Mouse (Mus musculus) stomach, embryonic 16.5 days (tissue): ENCODE results near the gene Nupr1l. TPM values are rescaled to one million over a fixed set of nuclear protein-coding genes. Genes with fewer than 3 reads are reported as not detected.

Source experiments
- ATAC-seq: fragments of 200-750 bp; cut with Nextera tagmentation; 2 replicates; pipeline ENCODE4 v1.8.0; 2017; ENCODE audit warnings: moderate number of reproducible peaks, moderate TSS enrichment; ENCODE audit not compliant: insufficient read depth, low FRiP score
- H3K27ac ChIP-seq: fragments of 300-500 bp; sonication (generic); 2 replicates; pipeline ENCODE4 v1.5.1; 2014; ENCODE audit warnings: low read length
- H3K27me3 ChIP-seq: fragments of 300-500 bp; sonication (generic); 2 replicates; pipeline ENCODE4 v1.6.1; 2014; ENCODE audit warnings: low read length, control low read depth, mixed read lengths; ENCODE audit not compliant: control insufficient read depth, insufficient read depth
- H3K36me3 ChIP-seq: fragments of 300-500 bp; sonication (generic); 2 replicates; pipeline ENCODE4 v1.6.1; 2014; ENCODE audit warnings: low read length; ENCODE audit not compliant: control insufficient read depth, insufficient read depth
- H3K4me1 ChIP-seq: fragments of 300-500 bp; sonication (generic); 2 replicates; pipeline ENCODE4 v1.6.1; 2014; ENCODE audit warnings: low read length, control low read depth, mixed read lengths; ENCODE audit not compliant: control insufficient read depth, insufficient read depth
- H3K4me2 ChIP-seq: fragments of 300-500 bp; sonication (generic); 2 replicates; pipeline ENCODE4 v1.6.1; 2014; ENCODE audit warnings: low read depth, low read length, mixed read lengths
- H3K4me3 ChIP-seq: fragments of 300-500 bp; sonication (generic); replicated peaks from 2 replicates; pipeline ENCODE4 v1.5.1; 2014; ENCODE audit warnings: mild to moderate bottlenecking, low read length
- H3K9ac ChIP-seq: fragments of 300-500 bp; sonication (generic); 2 replicates; pipeline ENCODE4 v1.6.1; 2014; ENCODE audit warnings: low read length
- H3K9me3 ChIP-seq: fragments of 300-500 bp; sonication (generic); replicated peaks from 2 replicates; pipeline ENCODE4 v1.6.1; 2016; ENCODE audit warnings: low read length, control low read depth; ENCODE audit not compliant: control insufficient read depth
- WGBS: fragments of 180-500 bp; shearing (Covaris S2); extraction: QIAGEN DNeasy Blood & Tissue Kit; methylation state at CpG from one replicate; pipeline ENCODE4 v1.1.7; 2014; 5-methylcytosine and 5-hydroxymethylcytosine counted together
- polyA plus RNA-seq: library from polyadenylated mRNA; unstranded; fragments of >200 nt; fragmentation: Nextera tagmentation; extraction: Ambion mirVana; gene quantifications from 2 replicates; pipeline ENCODE4 v1.2.1, GENCODE M21; 2015

Nupr1l gene
- polyA plus RNA-seq, 1 experiment from 2014 or later, result 2.7 TPM

DNA sequence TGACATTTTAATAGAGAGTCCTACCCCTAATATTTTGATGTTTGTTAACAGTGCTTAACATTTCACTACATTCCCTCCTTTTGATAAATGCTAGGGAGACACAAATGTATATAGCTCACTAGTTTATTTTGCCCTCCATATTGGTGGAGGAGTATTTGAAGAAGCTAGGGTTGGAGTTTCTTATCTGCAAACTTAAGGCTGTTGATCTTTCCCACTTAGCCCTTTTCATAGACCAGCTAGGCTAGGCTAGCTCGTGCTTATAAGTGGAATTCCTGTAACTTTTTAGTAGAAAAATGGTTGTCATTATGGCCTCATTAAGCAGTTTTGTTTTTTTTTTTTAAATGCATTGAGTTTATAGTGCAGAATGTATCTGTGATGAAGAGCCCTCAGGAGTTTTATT is 35.1 kb downstream of the Nupr1l start:
- H3K36me3 ChIP-seq, result no peaks in the 10 kb centered on the region
- no peak overlapping the region for H3K27ac ChIP-seq
- H3K27me3 ChIP-seq, result no peaks in the 10 kb centered on the region
- H3K9ac ChIP-seq, result no peak overlapping the region
- H3K4me2 ChIP-seq, result peak overlapping the region; percentile 24; the same call in 1 of the 2 replicates
- ATAC-seq, result no peak
- no peaks in the 10 kb centered on the region for H3K9me3 ChIP-seq
- no peak overlapping the region for H3K4me3 ChIP-seq
- WGBS, result 63% methylated on average over 1 of the region's 1 CpGs
- peaks cover 4% of the 10 kb centered on the region; the same call in 1 of the 2 replicates for H3K4me1 ChIP-seq

DNA sequence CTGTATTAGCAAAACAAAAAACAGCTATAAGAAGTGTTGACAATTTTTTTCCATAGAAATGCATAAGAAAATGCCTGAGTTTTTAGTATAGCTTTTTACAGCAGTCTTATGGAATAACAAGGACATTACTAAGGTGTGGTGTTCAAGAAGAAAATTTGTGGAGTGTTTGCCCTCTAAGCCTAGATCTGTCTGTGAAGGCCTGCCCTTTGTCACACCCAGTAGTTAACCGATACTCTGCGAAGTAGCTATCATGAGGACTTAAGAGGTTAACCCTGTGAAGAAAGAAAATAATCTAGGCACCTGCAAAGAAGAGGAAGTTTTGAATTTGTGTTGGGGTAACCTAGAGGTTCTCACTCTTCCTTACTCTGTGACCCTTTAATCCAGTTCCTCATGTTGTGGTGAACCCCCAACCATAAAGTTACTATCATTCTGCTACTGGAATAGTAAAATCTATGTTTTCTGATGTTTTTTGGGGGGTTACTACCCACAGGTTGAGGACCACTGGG is 39.2 kb downstream of the Nupr1l start:
- no peak for ATAC-seq
- H3K4me2 ChIP-seq, result no peak overlapping the region
- no peaks in the 10 kb centered on the region for H3K36me3 ChIP-seq
- H3K27me3 ChIP-seq, result no peaks in the 10 kb centered on the region
- peaks cover 4% of the 10 kb centered on the region; the same call in 1 of the 2 replicates for H3K4me1 ChIP-seq
- no peak overlapping the region for H3K4me3 ChIP-seq
- no peaks in the 10 kb centered on the region for H3K9me3 ChIP-seq
- no peak overlapping the region for H3K9ac ChIP-seq
- WGBS, result 69% methylated on average over 2 of the region's 2 CpGs
- H3K27ac ChIP-seq, result no peak overlapping the region

GRCm38 (mm10) chr5:129952143-129952542 is 43.8 kb downstream of the Nupr1l start:
- no peaks in the 10 kb centered on the region for H3K9me3 ChIP-seq
- no peak for ATAC-seq
- 83% methylated on average over 4 of the region's 4 CpGs for WGBS
- no peak overlapping the region for H3K4me3 ChIP-seq
- no peaks in the 10 kb centered on the region for H3K27me3 ChIP-seq
- no peak overlapping the region for H3K27ac ChIP-seq
- no peak overlapping the region for H3K4me2 ChIP-seq
- H3K36me3 ChIP-seq, result no peaks in the 10 kb centered on the region
- no peaks in the 10 kb centered on the region for H3K4me1 ChIP-seq
- no peak overlapping the region for H3K9ac ChIP-seq

GRCm38 (mm10) chr5:129954473-129955254 is 46.3 kb downstream of the Nupr1l start:
- ATAC-seq, result no peak
- Histone ChIP-seq H3K9ac (no peak overlapping the region), H3K36me3 (no peaks in the 10 kb centered on the region), H3K27me3 (no peaks in the 10 kb centered on the region), H3K4me3 (no peak overlapping the region), H3K27ac (no peak overlapping the region), H3K9me3 (no peaks in the 10 kb centered on the region), H3K4me2 (no peak overlapping the region), H3K4me1 (no peaks in the 10 kb centered on the region)
- 74% methylated on average over 5 of the region's 5 CpGs for WGBS

GRCm38 (mm10) chr5:129955792-129956191 is 47.5 kb downstream of the Nupr1l start:
- ATAC-seq, result peak; percentile 58; the same call in 1 of the 2 replicates

GRCm38 (mm10) chr5:129963224-129963623 is 54.9 kb downstream of the Nupr1l start:
- ATAC-seq, result no peak
- Histone ChIP-seq H3K27ac (no peak overlapping the region), H3K27me3 (no peaks in the 10 kb centered on the region), H3K4me3 (no peak overlapping the region), H3K4me1 (no peaks in the 10 kb centered on the region), H3K4me2 (no peak overlapping the region), H3K9me3 (no peaks in the 10 kb centered on the region), H3K36me3 (no peaks in the 10 kb centered on the region), H3K9ac (no peak overlapping the region)
- 60% methylated on average over 4 of the region's 4 CpGs for WGBS

More at GRCm38 (mm10) chr5:129955792-129956191, 47.5 kb downstream of the Nupr1l start:
- Histone ChIP-seq H3K4me1 (no peaks in the 10 kb centered on the region), H3K36me3 (no peaks in the 10 kb centered on the region), H3K27me3 (no peaks in the 10 kb centered on the region), H3K4me2 (no peak overlapping the region), H3K4me3 (no peak overlapping the region), H3K27ac (no peak overlapping the region), H3K9me3 (no peaks in the 10 kb centered on the region), H3K9ac (no peak overlapping the region)
- WGBS, result 78% methylated on average over 6 of the region's 6 CpGs

Other genes starting within 250 kb of the Nupr1l start
- 4.1 and 4.3 TPM in 2 replicates for gene Zfp11, start 238.4 kb upstream of the Nupr1l start, polyA plus RNA-seq
- gene Sept14, start 200.0 kb upstream of the Nupr1l start, polyA plus RNA-seq, result not detected in 2 replicates
- 160 and 174 TPM in 2 replicates for gene Mrps17, start 193.0 kb upstream of the Nupr1l start, polyA plus RNA-seq
- 86.3 and 103 TPM in 2 replicates for gene Nipsnap2, start 183.5 kb upstream of the Nupr1l start, polyA plus RNA-seq
- 43.4 and 46.6 TPM in 2 replicates for gene Psph, start 121.1 kb upstream of the Nupr1l start, polyA plus RNA-seq
- 43.4 and 47.0 TPM in 2 replicates for gene Sumf2, start 61.6 kb upstream of the Nupr1l start, polyA plus RNA-seq
- gene Chchd2, start 21.1 kb upstream of the Nupr1l start, polyA plus RNA-seq, result 800 and 813 TPM in 2 replicates
- gene Zbed5, start 12.8 kb upstream of the Nupr1l start, polyA plus RNA-seq, result 2.4 and 3.7 TPM in 2 replicates
- 0.11 and 0.41 TPM in 2 replicates for gene Phkg1, start 10.0 kb upstream of the Nupr1l start, polyA plus RNA-seq
- 19.2 TPM in 2 replicates for gene Vkorc1l1, start 33.4 kb downstream of the Nupr1l start, polyA plus RNA-seq
- gene Gusb, start 94.5 kb downstream of the Nupr1l start, polyA plus RNA-seq, result 66.0 and 71.7 TPM in 2 replicates
- 46.5 and 47.8 TPM in 2 replicates for gene Asl, start 120.7 kb downstream of the Nupr1l start, polyA plus RNA-seq
- gene Crcp, start 120.8 kb downstream of the Nupr1l start, polyA plus RNA-seq, result 32.1 and 33.1 TPM in 2 replicates
- gene Tpst1, start 164.8 kb downstream of the Nupr1l start, polyA plus RNA-seq, result 68.7 and 76.4 TPM in 2 replicates
- gene Kctd7, start 236.3 kb downstream of the Nupr1l start, polyA plus RNA-seq, result 5.5 and 5.7 TPM in 2 replicates